Mouse (Mus musculus) liver, postnatal 0 days (tissue): ENCODE measurements around the gene Pcsk5.

Source experiments
- CTCF ChIP-seq: sonication (generic); IDR thresholded peaks from 2 replicates; pipeline ENCODE4 v1.5.1; 2016; ENCODE audit warnings: antibody characterized with exemption, low read depth
- EP300 ChIP-seq: IDR thresholded peaks from 2 replicates; pipeline ENCODE4 v1.6.1; 2016; ENCODE audit warnings: antibody characterized with exemption, low read depth, mild to moderate bottlenecking

- TF ChIP-seq CTCF (no peak), EP300 (no peak)
Measured at GRCm38 (mm10) chr19:17489866-17490141, 347.6 kb downstream of the Pcsk5 start.
